ENCODE assay signal across 9 mouse cellular contexts in genomic region chr5:65415653-65416458, GRCm38 (mm10). TPM values are rescaled to one million over a fixed set of nuclear protein-coding genes. Genes with fewer than 3 reads are reported as not detected.
DNase-seq lines count a peak whose midpoint lies in the region; ATAC-seq and TF ChIP-seq lines count a peak whose summit lies in the region.
"Had no signal": no experiment of that assay in that cellular context is flagged by ENCODE, and none has a peak within 500 bp of the region (broad histone marks: within the 10 kb centered on the region; RNA-seq: fewer than 3 reads in every experiment).

No protein-coding gene starts in this region.

- peak; percentile 86 for ATAC-seq in liver, postnatal 0 days

- peak; percentile 27 for DNase-seq in kidney, postnatal 10 days
- DNase-seq in kidney, adult 9 months, result no peak
- DNase-seq in embryo, embryonic 11.5 days (ENCODE audit: low read depth, low spot score), result peak; percentile 43
- DNase-seq in heart, postnatal 10 days, result peak; percentile 46 to 48
- DNase-seq in liver, postnatal 0 days, result peak; percentile 42
- peak; percentile 41 for DNase-seq in urinary bladder, postnatal 25 days (ENCODE audit: low spot score)
- DNase-seq in spleen, adult 18-20 months, result no peak
- no peak for DNase-seq in layer of hippocampus, postnatal 36 days

- no peaks in the 10 kb centered on the region for H3K27me3 ChIP-seq in liver, postnatal 0 days (ENCODE audit: insufficient read depth, low read length)
- H3K27me3 ChIP-seq: neural tube, embryonic 13.5 days had no signal

- H3K4me2 ChIP-seq in liver, postnatal 0 days (ENCODE audit: low read depth, low read length), result 0 out of 2 replicates have a peak overlapping the region, but pooled peaks have one; percentile 24
- H3K4me2 ChIP-seq: neural tube, embryonic 13.5 days had no signal

- WGBS in liver, postnatal 0 days (ENCODE audit: insufficient replicate concordance), result 35% methylated on average over 26 of the region's 26 CpGs

- intact Hi-C loops in heart, postnatal 10 days (cut with DNase I), result no loop called here

- 0 out of 2 replicates have a peak overlapping the region, but pooled peaks have one; percentile 19 for H3K9ac ChIP-seq in liver, postnatal 0 days (replicated peaks)
- H3K9ac ChIP-seq: neural tube, embryonic 13.5 days had no signal

- H3K4me3 ChIP-seq in liver, postnatal 0 days (ENCODE audit: low read depth, low read length), result no peak overlapping the region
- H3K4me3 ChIP-seq: neural tube, embryonic 13.5 days had no signal

- TF ChIP-seq EP300 in liver, postnatal 0 days (IDR thresholded peaks at IDR 0.05; ENCODE audit: low read depth), result no peak

- H3K36me3 ChIP-seq in liver, postnatal 0 days (replicated peaks; ENCODE audit: insufficient read depth, low read length), result peaks cover 12% of the 10 kb centered on the region; the same call in 1 of the 2 replicates

- no peaks in the 10 kb centered on the region for H3K4me1 ChIP-seq in liver, postnatal 0 days (ENCODE audit: insufficient read depth)
- H3K4me1 ChIP-seq: neural tube, embryonic 13.5 days had no signal

- no peaks in the 10 kb centered on the region for H3K9me3 ChIP-seq in liver, postnatal 0 days (ENCODE audit: low read length)
- H3K9me3 ChIP-seq: neural tube, embryonic 13.5 days had no signal

- H3K27ac ChIP-seq in liver, postnatal 0 days (ENCODE audit: low read depth), result peak overlapping the region; percentile 37; the same call in 1 of the 2 replicates
- H3K27ac ChIP-seq: neural tube, embryonic 13.5 days had no signal

- TF ChIP-seq CTCF in liver, postnatal 0 days (IDR thresholded peaks at IDR 0.05; ENCODE audit: low read depth), result peak; percentile 42

RNA-seq across cellular contexts. Expression of gene Ugdh, which starts 19.9 kb away (rescaled TPM):
- total RNA-seq in heart, postnatal 10 days (2021), result 10 to 100 TPM; 31.5 to 32.1 TPM
- polyA plus RNA-seq in liver, postnatal 0 days (2015; fragmentation: Nextera tagmentation; extraction: Ambion mirVana), result 13.0 and 13.5 TPM in 2 replicates
- total RNA-seq in layer of hippocampus, postnatal 36 days (2021), result 10 to 100 TPM; 34.1 to 37.9 TPM

RNA-seq across cellular contexts. Expression of gene Lias, which starts 24.6 kb away (rescaled TPM):
- total RNA-seq in heart, postnatal 10 days (2021), result 10 to 100 TPM; 56.7 to 57.9 TPM
- 31.1 and 34.0 TPM in 2 replicates for polyA plus RNA-seq in liver, postnatal 0 days (2015; fragmentation: Nextera tagmentation; extraction: Ambion mirVana)
- 10 to 100 TPM; 27.7 to 30.0 TPM for total RNA-seq in layer of hippocampus, postnatal 36 days (2021)

RNA-seq across cellular contexts. Expression of gene Rpl9, which starts 24.6 kb away (rescaled TPM):
- total RNA-seq in heart, postnatal 10 days (2021), result 100 to 1,000 TPM; 756 to 758 TPM
- polyA plus RNA-seq in liver, postnatal 0 days (2015; fragmentation: Nextera tagmentation; extraction: Ambion mirVana), result 609 and 626 TPM in 2 replicates
- total RNA-seq in layer of hippocampus, postnatal 36 days (2021), result 100 to 1,000 TPM; 658 to 682 TPM

Comparison
In these comparisons a context has a peak if more than half of its experiments do, and no peak if none do; other contexts are left out.
1. DNase-seq: peak in kidney, postnatal 10 days (single experiment), embryo, embryonic 11.5 days (single experiment), heart, postnatal 10 days (2 of 2), liver, postnatal 0 days (single experiment) and urinary bladder, postnatal 25 days (single experiment); none in kidney, adult 9 months (single experiment), spleen, adult 18-20 months (0 of 2) and layer of hippocampus, postnatal 36 days (0 of 2).